Mouse (Mus musculus): ENCODE measurements around the gene Cenpb.

GRCm38 (mm10) chr2:131148353-131149253 is 31.3 kb downstream of the Cenpb start:
- TF ChIP-seq EP300 (IDR thresholded peaks at IDR 0.05; ENCODE audit: low read depth) (no peak), CTCF (IDR thresholded peaks at IDR 0.05; ENCODE audit: low read depth) (no peak)
